Mouse (Mus musculus) liver, embryonic 14.5 days (tissue): ENCODE measurements around the gene Hapln4. TPM values are rescaled to one million over a fixed set of nuclear protein-coding genes. Genes with fewer than 3 reads are reported as not detected.

Source experiments
- ATAC-seq: fragments of 200-750 bp; cut with Nextera tagmentation; 2 replicates; pipeline ENCODE4 v1.8.0; 2017; ENCODE audit warnings: moderate number of reproducible peaks, mild to moderate bottlenecking, moderate library complexity; ENCODE audit not compliant: insufficient read depth
- DNase-seq, 3 experiments: peaks; one replicate each; pipeline ENCODE4 v3.0.0-alpha.2; 2012 to 2013; ENCODE audit warnings: low read depth in 3 of 3, low spot score in 3 of 3
- H3K27ac ChIP-seq: fragments of 300-500 bp; sonication (generic); 2 replicates; pipeline ENCODE4 v1.5.1; 2014; ENCODE audit warnings: moderate library complexity, mild to moderate bottlenecking, control low read depth, inconsistent platforms
- H3K27me3 ChIP-seq: fragments of 300-500 bp; sonication (generic); 2 replicates; pipeline ENCODE4 v1.6.1; 2014; ENCODE audit warnings: mild to moderate bottlenecking, low read length, moderate library complexity; ENCODE audit not compliant: control insufficient read depth, insufficient read depth
- H3K36me3 ChIP-seq: fragments of 300-500 bp; sonication (generic); replicated peaks from 2 replicates; pipeline ENCODE4 v1.6.1; 2014; ENCODE audit warnings: low read depth; ENCODE audit not compliant: control insufficient read depth, insufficient read depth
- H3K4me1 ChIP-seq, 2 experiments: fragments of 200-500 bp in 1 of 2; fragments of 300-500 bp in 1 of 2; sonication (generic) in 1 of 2; replicated peaks; 2 replicates each; pipeline ENCODE4 v1.6.1; 2012 to 2014; ENCODE audit warnings: antibody characterized with exemption in 1 of 2, inconsistent platforms in 1 of 2, low read length in 1 of 2; ENCODE audit not compliant: control insufficient read depth in 2 of 2, insufficient read depth in 2 of 2
- H3K4me2 ChIP-seq: fragments of 300-500 bp; sonication (generic); 2 replicates; pipeline ENCODE4 v1.6.1; 2014; ENCODE audit warnings: low read depth, mild to moderate bottlenecking, control low read depth, moderate library complexity
- H3K4me3 ChIP-seq, 2 experiments: fragments of 200-500 bp in 1 of 2; fragments of 300-500 bp in 1 of 2; sonication (generic) in 1 of 2; 2 replicates each; pipeline ENCODE4 v1.5.1; 2012 to 2014; ENCODE audit warnings: low read depth in 2 of 2, low read length in 2 of 2, mild to moderate bottlenecking in 2 of 2, control low read depth in 1 of 2, inconsistent platforms in 1 of 2, moderate library complexity in 1 of 2; ENCODE audit not compliant: insufficient read depth in 1 of 2
- H3K9ac ChIP-seq: fragments of 300-500 bp; sonication (generic); replicated peaks from 2 replicates; pipeline ENCODE4 v1.6.1; 2014; ENCODE audit warnings: mild to moderate bottlenecking, control low read depth, moderate library complexity
- H3K9me3 ChIP-seq: fragments of 300-500 bp; sonication (generic); 2 replicates; pipeline ENCODE4 v1.6.1; 2016; ENCODE audit warnings: low read length, mixed read lengths; ENCODE audit not compliant: control insufficient read depth
- CTCF ChIP-seq: IDR thresholded peaks from 2 replicates; pipeline ENCODE4 v1.5.1; 2016; ENCODE audit warnings: antibody characterized with exemption, low read depth, control low read depth
- EP300 ChIP-seq: IDR thresholded peaks from 2 replicates; pipeline ENCODE4 v1.6.1; 2016; ENCODE audit warnings: antibody characterized with exemption, low read depth
- WGBS: fragments of 180-500 bp; shearing (Covaris S2); extraction: QIAGEN DNeasy Blood & Tissue Kit; methylation state at CpG from one replicate; pipeline ENCODE4 v1.1.7; 2014; ENCODE audit not compliant: insufficient replicate concordance; 5-methylcytosine and 5-hydroxymethylcytosine counted together
- polyA plus RNA-seq, 2 experiments: library from polyadenylated mRNA; depleted of rRNA in 1 of 2; stranded (reverse) in 1 of 2; unstranded in 1 of 2; fragments of >200 nt; fragmentation: Nextera tagmentation in 1 of 2; extraction: Ambion mirVana in 1 of 2; gene quantifications; 2 replicates each; pipeline versions ENCODE4 v1.2.1 to v1.2.3; 2012 to 2014

The Hapln4 gene
- polyA plus RNA-seq, 2 experiments = 0.06 TPM; not detected in 1

DNA sequence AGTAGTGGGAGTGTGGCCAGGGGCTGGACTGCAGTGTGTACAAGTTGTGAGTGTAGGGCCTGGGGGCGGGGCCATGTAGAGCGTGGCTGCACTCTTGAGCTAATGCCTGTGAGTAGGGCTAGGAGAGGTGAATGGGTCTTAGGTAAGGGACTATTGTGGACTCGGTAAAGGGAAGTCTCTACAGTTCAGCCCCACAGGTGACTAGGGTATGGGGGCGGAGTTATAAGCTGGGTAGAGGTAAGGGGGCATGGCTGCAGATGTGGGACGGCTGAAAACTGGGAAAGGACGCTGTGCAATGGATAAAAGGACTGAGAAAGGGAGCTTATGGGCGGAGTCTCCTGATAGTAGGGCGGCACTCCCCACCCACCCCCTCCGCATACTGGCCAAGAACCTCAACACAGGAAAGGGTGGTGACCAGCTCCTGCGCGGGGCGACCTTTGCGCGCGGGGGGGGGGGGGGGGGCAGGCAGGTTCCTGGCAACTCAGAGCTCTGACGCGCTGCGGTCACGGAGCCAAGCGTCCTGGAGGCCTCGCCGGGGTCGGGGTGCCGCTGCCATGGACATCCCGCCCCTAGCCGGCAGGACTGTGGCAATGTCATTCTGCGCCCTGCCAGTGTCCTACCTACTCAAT is 10.7 kb upstream of the Hapln4 start, which contains the start of gene Tm6sf2:
TSS of gene Tm6sf2 (plus strand) at position 484 of the 629 bp plus-strand sequence.
- no peaks in the 10 kb centered on the region; the same call in none of the 2 replicates for H3K36me3 ChIP-seq
- H3K9me3 ChIP-seq = no peaks in the 10 kb centered on the region
- ATAC-seq (peak; percentile 74), DNase-seq (peak; percentile 15 to 30 (median 16))
- TF ChIP-seq EP300 (no peak), CTCF (no peak)
- H3K4me1 ChIP-seq = peaks cover 0 to 12% of the 10 kb centered on the region in 2 experiments; a peak in 2 of 4 replicates
- no peak within 1 kb of the TSS for H3K27ac ChIP-seq
- 8% methylated on average over 23 of the region's 27 CpGs for WGBS
- H3K4me2 ChIP-seq = peak within 1 kb of the TSS; percentile 55
- H3K27me3 ChIP-seq = no peaks in the 10 kb centered on the region
- peak within 1 kb of the TSS; percentile 6 to 23; a peak in 3 of 4 replicates for H3K4me3 ChIP-seq
- H3K9ac ChIP-seq = no peak within 1 kb of the TSS

DNA sequence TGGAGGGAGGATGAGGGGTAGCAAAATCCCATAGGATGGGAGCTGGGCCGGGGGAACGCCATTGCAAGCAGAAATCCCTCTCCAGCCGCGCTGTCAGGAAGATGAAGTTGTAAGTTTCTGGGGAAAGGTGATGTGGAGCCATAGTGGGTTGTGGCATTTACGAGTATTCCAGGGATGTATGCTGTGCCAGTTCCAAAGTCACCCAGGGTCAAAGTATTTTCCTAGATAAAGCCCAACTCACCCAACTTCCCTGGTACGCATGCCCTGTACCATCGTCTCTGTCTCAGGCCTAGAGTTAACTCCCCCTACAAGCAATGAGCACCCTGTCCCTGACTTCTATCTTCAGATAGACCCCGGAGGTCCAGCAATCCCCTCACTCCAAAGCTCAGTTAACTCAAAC is 10.1 kb upstream of the Hapln4 start:
- no peaks in the 10 kb centered on the region; the same call in none of the 2 replicates for H3K36me3 ChIP-seq
- H3K27ac ChIP-seq = no peak overlapping the region
- peak overlapping the region; percentile 6 to 23; a peak in 3 of 4 replicates for H3K4me3 ChIP-seq
- peak overlapping the region; percentile 55 for H3K4me2 ChIP-seq
- TF ChIP-seq CTCF = no peak
- no peak for TF ChIP-seq EP300
- H3K9ac ChIP-seq = no peak overlapping the region
- ATAC-seq (no peak), DNase-seq (no peak)
- 49% methylated on average over 8 of the region's 8 CpGs for WGBS
- no peaks in the 10 kb centered on the region for H3K27me3 ChIP-seq
- H3K4me1 ChIP-seq = peaks cover 0 to 12% of the 10 kb centered on the region in 2 experiments; a peak in 2 of 4 replicates
- H3K9me3 ChIP-seq = no peaks in the 10 kb centered on the region

DNA sequence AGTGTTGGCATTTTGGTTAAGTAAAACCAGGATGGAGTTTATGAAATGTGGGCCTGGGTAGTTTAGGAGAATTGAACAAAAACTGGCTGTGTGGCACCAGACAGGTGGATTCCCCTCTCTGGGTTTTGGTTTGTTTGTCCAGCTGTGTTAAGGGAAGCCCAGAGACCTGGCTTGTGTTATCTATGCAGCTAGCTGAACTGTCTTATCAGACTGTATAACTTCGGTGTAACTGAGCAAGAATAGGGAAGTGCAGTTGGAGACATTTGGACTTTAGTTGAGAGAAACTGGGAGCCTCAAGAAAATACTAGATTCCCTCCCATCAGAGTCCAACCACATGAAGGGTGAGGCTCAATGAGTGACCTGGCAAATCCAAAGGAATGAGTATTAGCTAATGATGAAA is 9.6 kb upstream of the Hapln4 start:
- TF ChIP-seq CTCF (no peak), EP300 (no peak)
- H3K27ac ChIP-seq = no peak overlapping the region
- H3K27me3 ChIP-seq = no peaks in the 10 kb centered on the region
- peaks cover 0 to 12% of the 10 kb centered on the region in 2 experiments; a peak in 2 of 4 replicates for H3K4me1 ChIP-seq
- DNase-seq (no peak), ATAC-seq (no peak)
- H3K36me3 ChIP-seq = no peaks in the 10 kb centered on the region; the same call in none of the 2 replicates
- 2% methylated on average over 1 of the region's 1 CpGs for WGBS
- H3K9ac ChIP-seq = no peak overlapping the region
- no peaks in the 10 kb centered on the region for H3K9me3 ChIP-seq
- H3K4me2 ChIP-seq = no peak overlapping the region
- no peak overlapping the region for H3K4me3 ChIP-seq

DNA sequence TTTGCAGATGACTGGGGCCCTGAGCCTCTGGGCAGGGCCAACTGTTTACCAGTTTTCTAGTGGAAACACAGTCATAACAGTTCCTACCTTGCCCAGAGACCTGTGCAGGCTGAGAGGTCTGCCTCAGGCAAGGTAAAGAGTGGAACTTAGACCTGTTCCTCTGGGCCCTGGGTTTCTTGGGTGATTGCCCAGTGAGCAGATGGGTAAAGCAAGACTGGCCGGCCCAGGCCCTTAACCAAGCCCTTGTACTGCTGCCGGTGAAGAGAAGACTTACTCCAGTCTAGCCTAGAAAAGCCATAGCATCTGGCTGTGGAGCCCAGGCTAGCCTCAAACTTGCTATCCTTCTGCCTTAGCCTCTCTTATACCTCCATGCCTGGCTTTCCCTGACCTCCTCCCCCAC is 1.3 kb upstream of the Hapln4 start:
- H3K4me3 ChIP-seq = no peak overlapping the region
- no peaks in the 10 kb centered on the region for H3K9me3 ChIP-seq
- H3K27ac ChIP-seq = no peak overlapping the region
- DNase-seq = no peak
- no peak for ATAC-seq
- H3K4me2 ChIP-seq = no peak overlapping the region
- no peak overlapping the region for H3K9ac ChIP-seq
- TF ChIP-seq EP300 = no peak
- no peak for TF ChIP-seq CTCF
- WGBS = 59% methylated on average over 2 of the region's 2 CpGs
- no peaks in the 10 kb centered on the region for H3K36me3 ChIP-seq
- H3K4me1 ChIP-seq = no peaks in the 10 kb centered on the region
- peaks cover 45% of the 10 kb centered on the region for H3K27me3 ChIP-seq

DNA sequence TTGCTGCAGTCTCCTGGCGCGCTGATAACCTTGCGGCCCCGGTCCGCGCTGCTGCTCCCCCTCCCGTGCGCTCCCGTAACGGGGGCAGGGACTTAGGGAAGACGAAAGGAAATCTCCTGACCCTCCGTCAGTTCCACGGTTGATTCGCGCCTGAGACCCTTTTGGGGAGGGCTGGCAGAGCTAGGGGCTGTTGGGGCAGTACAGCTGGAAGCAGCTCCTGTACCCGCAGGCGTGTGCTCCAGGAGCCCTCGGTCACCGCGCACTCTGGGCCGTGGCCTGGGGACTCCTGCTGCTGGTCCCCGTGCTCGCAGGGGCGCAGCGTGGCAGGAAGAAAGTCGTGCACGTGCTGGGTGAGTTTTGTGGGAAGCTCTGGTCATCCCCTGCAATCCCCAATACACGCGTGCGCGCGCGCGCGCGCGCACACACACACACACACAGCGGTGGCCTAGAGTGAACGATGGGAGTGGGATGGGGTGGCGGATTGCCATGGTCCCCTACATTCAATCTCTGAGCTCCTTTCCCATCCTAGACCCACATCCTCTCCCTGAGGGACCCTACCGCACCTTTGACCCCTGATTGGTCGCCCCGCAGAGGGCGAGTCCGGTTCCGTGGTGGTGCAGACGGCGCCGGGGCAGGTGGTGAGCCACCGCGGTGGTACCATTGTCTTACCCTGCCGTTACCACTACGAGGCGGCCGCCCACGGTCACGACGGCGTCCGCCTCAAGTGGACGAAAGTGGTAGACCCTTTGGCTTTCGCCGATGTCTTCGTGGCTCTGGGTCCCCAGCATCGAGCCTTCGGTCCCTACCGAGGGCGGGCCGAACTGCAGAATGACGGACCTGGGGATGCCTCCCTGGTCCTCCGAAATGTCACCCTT is 1.2 kb downstream of the Hapln4 start:
- H3K36me3 ChIP-seq = no peaks in the 10 kb centered on the region
- DNase-seq (no peak), ATAC-seq (no peak)
- no peak overlapping the region for H3K27ac ChIP-seq
- H3K4me3 ChIP-seq = peak overlapping the region; percentile 10 to 37; a peak in 3 of 4 replicates
- H3K27me3 ChIP-seq = peaks cover 69% of the 10 kb centered on the region
- TF ChIP-seq EP300 (no peak), CTCF (0 out of 2 replicates have a peak, but pooled peaks have one; percentile 21)
- peak overlapping the region; percentile 47 for H3K4me2 ChIP-seq
- 4% methylated on average over 71 of the region's 71 CpGs for WGBS
- no peak overlapping the region for H3K9ac ChIP-seq
- no peaks in the 10 kb centered on the region for H3K4me1 ChIP-seq
- no peaks in the 10 kb centered on the region for H3K9me3 ChIP-seq
